Mouse (Mus musculus) layer of hippocampus, adult 9-11 months (tissue): ENCODE measurements around the gene Pik3ca.

Experiments
- DNase-seq: peaks from one replicate; pipeline ENCODE4 v3.0.0; 2022

Pik3ca gene

DNA sequence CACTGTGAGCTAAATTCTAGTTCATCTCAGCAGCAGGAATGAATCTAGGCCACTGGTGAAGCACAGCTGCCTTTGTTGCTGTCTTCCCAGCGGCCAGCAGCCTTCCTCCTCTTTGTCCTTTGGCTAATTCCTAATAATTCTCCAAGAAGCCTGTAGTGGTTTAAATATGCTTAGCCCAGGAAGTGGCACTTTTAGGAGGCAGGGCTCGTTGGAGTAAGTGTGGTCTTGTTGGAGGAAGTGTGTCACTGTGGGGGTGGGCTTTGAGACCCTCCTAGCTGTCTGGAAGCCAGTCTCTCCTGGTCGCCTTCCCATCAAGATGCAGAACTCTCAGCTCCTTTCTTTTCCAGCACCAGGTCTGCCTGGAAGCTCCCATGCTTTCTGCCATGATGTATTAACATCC lies 108.4 kb downstream of the Pik3ca start:
- DNase-seq = no peak

DNA sequence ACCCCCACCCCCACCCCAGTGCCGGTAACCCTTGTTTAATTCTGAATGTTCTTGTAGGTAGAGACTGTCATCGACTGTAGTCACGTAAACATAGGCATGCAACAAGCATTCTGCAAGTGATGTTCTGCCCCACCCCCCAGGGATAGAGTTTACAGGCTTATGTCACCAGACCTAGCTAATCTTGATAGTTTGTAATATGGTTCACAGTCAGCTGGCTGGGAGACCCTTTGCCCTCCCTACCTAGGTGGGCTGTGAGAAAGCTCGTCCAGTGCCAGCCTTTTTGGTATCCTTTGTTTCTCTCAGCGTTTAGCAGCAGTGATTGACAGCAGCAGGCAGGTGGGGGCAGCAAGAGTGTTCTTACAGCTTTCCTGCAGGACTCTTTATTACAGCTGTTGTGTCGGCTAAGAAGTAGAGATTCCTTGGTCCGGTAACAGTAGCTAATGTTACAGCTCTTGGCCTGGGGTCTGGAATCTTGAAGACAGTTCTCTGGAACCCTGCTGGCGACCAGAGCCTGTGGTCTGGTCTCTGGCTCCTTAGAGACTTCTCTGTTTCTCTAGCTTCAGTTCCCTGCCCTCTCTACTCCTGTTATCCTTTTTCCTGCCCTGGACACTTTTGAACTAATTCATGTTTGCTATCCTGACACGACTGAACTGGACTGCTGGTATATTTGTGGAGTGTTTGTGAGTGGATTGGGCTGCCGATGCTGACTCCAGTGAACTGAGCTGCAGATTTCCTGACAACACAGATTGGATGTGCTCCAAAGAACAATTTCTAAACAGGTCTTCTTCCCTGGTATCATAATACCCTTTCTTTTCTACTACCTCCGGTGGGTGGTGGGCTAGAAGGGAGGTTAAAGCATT lies 109.1 kb downstream of the Pik3ca start:
- DNase-seq = no peak

DNA sequence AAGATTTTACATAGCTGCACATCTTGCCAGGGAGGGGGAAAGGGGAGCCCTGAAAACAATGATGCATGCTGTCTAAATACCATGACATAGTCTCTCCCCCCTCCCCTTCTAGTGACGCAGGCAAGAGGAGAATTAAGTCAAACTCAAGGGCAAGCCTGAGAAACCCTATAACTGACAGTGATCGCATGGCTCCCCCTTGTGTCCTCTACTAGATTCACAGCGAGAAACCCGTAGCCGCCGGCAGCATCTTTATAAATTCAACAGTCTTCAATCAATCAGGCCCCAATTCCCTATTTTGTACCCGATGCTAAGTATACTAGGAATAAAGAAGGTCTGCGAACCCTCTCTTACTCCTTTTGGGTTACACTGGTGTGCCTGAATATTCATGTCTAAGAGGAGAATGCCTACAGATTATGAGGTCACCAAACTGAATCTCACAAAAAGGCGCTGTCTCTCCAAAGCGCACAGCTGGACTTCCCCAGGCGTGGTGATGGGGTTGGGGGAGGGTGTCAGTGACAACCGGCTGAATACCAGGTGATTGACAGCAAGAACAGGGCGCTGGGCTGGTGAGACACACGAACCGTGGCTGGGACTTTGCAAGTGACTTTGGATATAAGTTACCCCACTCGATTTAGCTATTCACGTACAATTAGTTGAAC lies 111.3 kb downstream of the Pik3ca start:
- peak; percentile 77 for DNase-seq

DNA sequence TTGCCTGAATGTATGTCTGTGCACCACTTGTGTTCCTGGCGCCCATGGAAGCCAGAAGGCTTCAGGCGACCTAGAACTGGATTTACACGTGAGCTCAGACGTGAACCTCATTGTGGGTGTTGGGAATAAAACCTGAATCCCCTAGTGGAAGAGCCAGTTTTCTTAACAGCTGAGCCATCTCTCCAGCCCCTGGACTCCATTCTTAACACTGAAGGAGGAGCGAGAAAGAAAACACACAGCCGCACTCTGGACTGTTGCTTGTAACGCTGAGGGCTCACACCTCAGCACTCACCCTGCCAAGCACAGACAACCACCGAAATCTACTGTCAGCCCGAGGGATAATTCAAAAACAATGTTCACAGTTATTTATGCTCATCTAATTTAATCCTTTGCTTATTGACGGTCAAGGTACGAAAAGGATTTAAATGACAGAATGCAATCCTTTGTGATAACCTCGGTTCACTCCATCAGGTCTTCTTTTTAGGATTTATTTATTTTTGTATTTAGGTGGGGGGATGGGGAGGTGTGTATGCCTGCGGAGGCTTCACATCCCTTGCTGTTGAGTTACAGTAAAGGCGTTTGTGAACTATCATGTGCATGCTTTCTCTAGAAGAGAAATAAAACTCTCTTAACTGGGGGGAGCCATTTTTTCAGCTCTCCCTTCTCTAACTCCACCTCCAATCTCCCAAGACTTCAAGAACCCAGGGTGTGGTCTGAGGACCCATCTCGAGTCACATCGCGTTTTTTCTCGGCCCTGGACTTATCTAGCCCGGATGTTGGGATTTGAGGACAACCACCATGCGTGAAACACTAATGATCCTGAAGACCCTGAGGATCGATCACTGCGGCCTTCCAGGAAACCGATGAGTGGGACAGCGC lies 112.3 kb downstream of the Pik3ca start, which contains the start of gene Zfp639:
Gene Zfp639 (plus strand): TSS at position 764 of the 879 bp plus-strand sequence.
- no peak for DNase-seq

DNA sequence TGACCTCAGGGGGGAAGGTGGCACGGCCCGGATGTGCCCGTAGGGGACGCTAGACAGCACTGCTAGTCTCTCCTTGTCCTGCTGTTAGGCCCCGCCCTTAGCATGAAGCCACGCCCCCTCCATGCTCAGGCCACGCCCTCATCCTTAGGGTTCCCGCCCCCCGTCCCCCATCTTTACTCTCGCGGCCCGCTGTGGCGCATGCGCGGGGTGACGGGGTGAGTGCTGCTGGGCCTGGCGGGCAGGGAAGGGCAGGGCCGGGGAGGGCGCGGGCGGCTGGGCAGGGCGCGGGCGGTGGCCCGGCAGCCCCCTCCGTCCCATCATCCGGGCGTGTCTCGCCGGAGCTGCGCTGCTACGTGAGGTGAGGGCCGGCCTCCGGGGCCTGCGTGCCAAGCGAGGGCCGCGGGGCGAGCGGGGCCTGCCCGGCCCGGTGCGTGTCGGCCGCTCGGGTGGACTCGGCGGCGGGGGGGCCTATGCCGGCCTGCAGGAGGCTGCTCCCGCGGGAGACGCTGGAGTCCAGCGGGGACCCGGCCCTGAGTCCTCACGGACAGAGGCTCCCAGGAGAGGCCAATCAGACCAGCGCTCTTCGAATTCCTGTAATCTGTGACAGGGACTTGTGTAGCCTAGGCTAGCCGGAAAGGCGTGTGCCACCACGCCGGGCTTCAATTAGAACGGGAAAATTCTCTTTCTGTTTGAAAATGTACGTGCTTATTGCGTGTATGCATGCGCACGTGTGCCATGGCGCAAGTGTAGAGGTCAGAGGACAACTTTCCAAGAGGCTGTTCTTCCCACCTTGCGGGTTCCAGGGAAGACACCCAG lies 113.1 kb downstream of the Pik3ca start:
- DNase-seq = peak; percentile 94

DNA sequence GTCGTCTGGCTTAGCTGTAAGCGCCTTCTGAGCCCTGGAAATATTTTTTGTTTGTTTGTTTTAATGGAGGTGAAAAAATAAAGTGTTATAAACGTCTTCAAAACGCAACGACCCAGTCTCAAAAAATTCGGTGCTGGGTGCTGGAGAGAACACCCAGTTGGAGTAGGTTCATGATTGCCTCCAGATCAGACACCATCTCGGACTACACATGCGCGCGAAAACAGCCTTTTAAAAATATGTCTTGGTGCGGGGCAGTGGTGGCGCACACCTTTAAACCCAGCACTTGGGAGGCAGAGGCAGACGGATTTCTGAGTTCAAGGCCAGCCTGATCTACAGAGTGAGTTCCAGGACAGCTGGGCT lies 113.7 kb downstream of the Pik3ca start:
- DNase-seq = peak; percentile 17

DNA sequence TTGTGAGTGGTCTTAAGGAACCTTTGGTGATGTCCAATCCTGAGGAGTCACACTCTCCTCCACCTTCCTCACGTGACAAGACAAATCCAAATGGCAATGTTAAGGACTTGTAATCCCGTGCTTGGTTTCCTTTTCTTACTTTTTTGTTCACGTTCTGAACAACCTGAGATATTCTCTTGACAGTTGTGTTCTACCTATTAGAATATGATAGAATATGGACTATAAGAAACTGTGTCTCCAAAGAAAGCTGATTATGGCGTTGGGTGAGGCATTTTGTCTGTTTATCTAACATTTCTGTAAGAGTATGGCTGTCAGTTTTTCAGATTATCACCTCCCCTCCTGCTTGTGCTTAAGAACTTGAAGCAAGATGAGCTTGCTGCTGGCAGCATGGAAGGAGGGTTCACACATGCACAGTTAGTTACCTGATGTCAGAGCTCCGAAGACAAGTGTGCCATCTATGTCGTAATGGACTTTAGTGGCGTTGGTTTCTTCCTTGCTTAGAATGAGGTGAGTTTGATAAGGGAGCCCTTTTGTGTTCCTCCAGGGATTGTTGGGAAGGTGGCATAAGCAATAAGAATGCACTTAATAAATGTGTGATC lies 115.3 kb downstream of the Pik3ca start:
- DNase-seq = no peak

DNA sequence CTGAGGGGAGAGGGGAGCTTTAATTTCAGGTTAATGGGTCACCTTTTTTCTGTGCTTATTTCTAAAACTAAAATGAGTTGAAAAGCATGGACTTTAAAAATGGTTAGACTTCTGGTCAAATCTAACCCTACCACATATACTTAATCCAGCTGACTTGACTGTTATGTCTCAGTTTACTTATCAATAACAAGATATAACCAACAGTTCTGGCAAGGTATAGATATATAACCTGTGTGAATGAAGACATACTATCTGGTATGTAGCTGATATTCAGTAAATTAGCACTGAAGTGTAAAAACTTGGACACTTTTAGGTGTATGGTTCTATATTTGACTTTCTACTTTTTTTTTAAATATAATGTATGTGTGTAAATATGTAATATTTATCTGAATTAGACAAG lies 116.1 kb downstream of the Pik3ca start:
- no peak for DNase-seq
